Mouse (Mus musculus): ENCODE data around the gene Tmem45a.

DNA sequence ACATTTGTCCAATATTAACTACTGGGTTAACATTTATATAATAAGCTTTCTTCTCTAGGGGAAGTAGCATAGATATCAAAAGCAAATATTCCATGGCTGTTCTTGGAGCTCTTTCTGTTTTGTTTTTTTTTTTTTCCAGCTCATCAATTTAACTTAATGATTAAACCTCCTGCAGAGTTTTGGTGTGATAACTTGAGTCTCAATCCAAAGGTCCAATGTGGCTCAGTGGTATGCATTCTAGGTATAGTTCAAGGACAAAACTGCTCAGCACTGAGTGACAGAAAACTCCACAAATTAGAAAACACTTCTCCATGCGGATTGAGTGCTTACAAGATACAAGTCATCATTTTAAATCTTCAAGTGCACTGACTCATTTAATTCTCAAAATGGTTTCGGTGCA lies 100.0 kb downstream of the Tmem45a start:
- TF ChIP-seq CTCF (IDR thresholded peaks at IDR 0.05) (no peak), EP300 (IDR thresholded peaks at IDR 0.05) (no peak)

All from lung, postnatal 0 days (tissue).